Mouse (Mus musculus) hindbrain, embryonic 11.5 days (tissue): ENCODE data around the gene Gm13090. TPM values are rescaled to one million over a fixed set of nuclear protein-coding genes. Genes with fewer than 3 reads are reported as not detected.

Experiments used
- ATAC-seq: fragments of 200-750 bp; cut with Nextera tagmentation; 2 replicates; pipeline ENCODE4 v1.8.0; 2017; ENCODE audit warnings: mild to moderate bottlenecking, moderate TSS enrichment, moderate library complexity; ENCODE audit not compliant: low FRiP score
- DNase-seq: peaks from one replicate; pipeline ENCODE4 v3.0.0-alpha.2; 2015; ENCODE audit warnings: low spot score
- H3K27ac ChIP-seq: fragments of 300-500 bp; sonication (generic); 2 replicates; pipeline ENCODE4 v1.5.1; 2014; ENCODE audit warnings: mild to moderate bottlenecking, low read depth, low read length
- H3K27me3 ChIP-seq: fragments of 300-500 bp; sonication (generic); 2 replicates; pipeline ENCODE4 v1.6.1; 2014; ENCODE audit warnings: mild to moderate bottlenecking, low read length, moderate library complexity, mixed read lengths; ENCODE audit not compliant: control insufficient read depth, insufficient read depth
- H3K36me3 ChIP-seq: fragments of 300-500 bp; sonication (generic); 2 replicates; pipeline ENCODE4 v1.6.1; 2014; ENCODE audit warnings: mild to moderate bottlenecking, low read length, moderate library complexity, mixed read lengths; ENCODE audit not compliant: control insufficient read depth, insufficient read depth
- H3K4me1 ChIP-seq: fragments of 300-500 bp; sonication (generic); replicated peaks from 2 replicates; pipeline ENCODE4 v1.6.1; 2014; ENCODE audit warnings: low read length, mixed read lengths; ENCODE audit not compliant: control insufficient read depth, insufficient read depth
- H3K4me2 ChIP-seq: fragments of 300-500 bp; sonication (generic); replicated peaks from 2 replicates; pipeline ENCODE4 v1.6.1; 2014; ENCODE audit warnings: mild to moderate bottlenecking, low read depth, low read length
- H3K4me3 ChIP-seq: fragments of 300-500 bp; sonication (generic); 2 replicates; pipeline ENCODE4 v1.5.1; 2014; ENCODE audit warnings: low read depth, low read length
- H3K9ac ChIP-seq: fragments of 300-500 bp; sonication (generic); 2 replicates; pipeline ENCODE4 v1.6.1; 2014; ENCODE audit warnings: low read depth, low read length
- H3K9me3 ChIP-seq: fragments of 300-500 bp; sonication (generic); 2 replicates; pipeline ENCODE4 v1.6.1; 2016; ENCODE audit warnings: low read length; ENCODE audit not compliant: control insufficient read depth
- WGBS: fragments of 180-500 bp; shearing (Covaris S2); extraction: QIAGEN DNeasy Blood & Tissue Kit; methylation state at CpG from one replicate; pipeline ENCODE4 v1.1.7; 2014; 5-methylcytosine and 5-hydroxymethylcytosine counted together
- polyA plus RNA-seq: library from polyadenylated mRNA; unstranded; fragments of >200 nt; fragmentation: Nextera tagmentation; extraction: Ambion mirVana; gene quantifications from 2 replicates; pipeline ENCODE4 v1.2.1, GENCODE M21; 2014

Gm13090 gene
- polyA plus RNA-seq, 1 experiment from 2014 or later: 0.56 TPM

DNA sequence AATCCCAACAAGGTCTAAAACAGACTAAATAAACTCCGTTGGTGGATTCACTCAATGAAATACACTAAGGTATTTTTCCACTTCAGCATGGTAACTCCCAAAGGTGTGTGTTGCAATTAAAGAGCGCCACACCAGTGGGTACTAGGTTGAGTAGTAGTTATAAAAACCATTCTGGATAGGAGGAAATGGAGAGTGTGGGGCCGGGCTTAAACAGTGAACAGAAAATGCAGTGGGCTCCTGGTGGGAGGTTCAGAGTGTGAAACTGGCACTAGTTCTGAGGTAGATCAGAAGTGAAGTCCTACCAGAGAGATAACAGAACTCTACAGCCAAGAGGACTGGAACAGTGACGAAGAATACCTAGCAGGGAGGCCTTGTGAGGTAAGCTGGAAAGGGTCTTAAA, 30.7 kb upstream of the Gm13090 start:
- Histone ChIP-seq H3K4me1 (peaks cover 6% of the 10 kb centered on the region; the same call in 1 of the 2 replicates), H3K27ac (peak overlapping the region; percentile 61; the same call in 1 of the 2 replicates), H3K9ac (peak overlapping the region; percentile 40; the same call in 1 of the 2 replicates), H3K4me3 (peak overlapping the region; percentile 90; the same call in 1 of the 2 replicates), H3K4me2 (no peak overlapping the region), H3K36me3 (no peaks in the 10 kb centered on the region), H3K27me3 (no peaks in the 10 kb centered on the region), H3K9me3 (no peaks in the 10 kb centered on the region)
- ATAC-seq: no peak
- 81% methylated on average over 4 of the region's 4 CpGs for WGBS
- DNase-seq: no peak

DNA sequence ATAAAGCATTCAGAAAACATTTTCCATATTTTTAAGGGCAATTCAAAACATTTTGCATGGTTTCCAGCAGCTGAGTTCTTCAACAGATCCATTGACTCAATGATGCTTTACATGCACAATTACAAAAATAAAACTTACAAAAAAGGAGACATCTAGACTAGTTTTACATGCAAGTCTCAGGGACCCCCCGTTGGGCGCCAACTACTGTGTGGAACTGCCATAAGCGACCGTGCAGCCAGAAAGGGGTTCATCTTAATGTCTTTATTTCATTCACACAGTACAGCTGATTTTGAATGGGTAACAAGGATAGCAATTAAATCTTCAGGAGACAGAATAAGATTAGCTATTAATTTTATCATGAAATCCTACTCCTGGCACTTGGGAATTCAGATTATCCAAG, 29.8 kb upstream of the Gm13090 start:
- ATAC-seq: no peak
- DNase-seq: no peak
- 95% methylated on average over 4 of the region's 4 CpGs for WGBS

GRCm38 (mm10) chr4:151068751-151069150, 20.6 kb upstream of the Gm13090 start:
- Histone ChIP-seq H3K4me1 (no peaks in the 10 kb centered on the region), H3K9me3 (no peaks in the 10 kb centered on the region), H3K36me3 (0 out of 2 replicates have a peak, but pooled peaks cover 2% of the 10 kb centered on the region), H3K9ac (no peak overlapping the region), H3K4me2 (no peak overlapping the region), H3K27ac (no peak overlapping the region), H3K4me3 (no peak overlapping the region), H3K27me3 (no peaks in the 10 kb centered on the region)
- DNase-seq (no peak), ATAC-seq (no peak)
- WGBS: 80% methylated on average over 4 of the region's 4 CpGs

More for the DNA sequence above, 29.8 kb upstream of the Gm13090 start:
- H3K27me3 ChIP-seq: no peaks in the 10 kb centered on the region
- no peak overlapping the region for H3K4me2 ChIP-seq
- H3K36me3 ChIP-seq: no peaks in the 10 kb centered on the region
- H3K4me1 ChIP-seq: peaks cover 6% of the 10 kb centered on the region; the same call in 1 of the 2 replicates
- H3K4me3 ChIP-seq: no peak overlapping the region
- no peaks in the 10 kb centered on the region for H3K9me3 ChIP-seq
- H3K27ac ChIP-seq: no peak overlapping the region
- H3K9ac ChIP-seq: no peak overlapping the region

GRCm38 (mm10) chr4:151070962-151071361, 18.4 kb upstream of the Gm13090 start:
- no peaks in the 10 kb centered on the region for H3K27me3 ChIP-seq
- peaks cover 2% of the 10 kb centered on the region; the same call in 1 of the 2 replicates for H3K36me3 ChIP-seq
- H3K4me3 ChIP-seq: no peak overlapping the region
- H3K4me1 ChIP-seq: no peaks in the 10 kb centered on the region
- 87% methylated on average over 7 of the region's 7 CpGs for WGBS
- no peak overlapping the region for H3K4me2 ChIP-seq
- no peak overlapping the region for H3K27ac ChIP-seq
- no peaks in the 10 kb centered on the region for H3K9me3 ChIP-seq
- DNase-seq (no peak), ATAC-seq (no peak)
- H3K9ac ChIP-seq: no peak overlapping the region

GRCm38 (mm10) chr4:151073108-151073744, 16.1 kb upstream of the Gm13090 start:
- 0 out of 2 replicates have a peak, but pooled peaks have one; percentile 35 for ATAC-seq
- Histone ChIP-seq H3K27me3 (no peaks in the 10 kb centered on the region), H3K9me3 (no peaks in the 10 kb centered on the region), H3K4me1 (no peaks in the 10 kb centered on the region), H3K27ac (no peak overlapping the region), H3K4me2 (no peak overlapping the region), H3K36me3 (peaks cover 15% of the 10 kb centered on the region), H3K9ac (no peak overlapping the region), H3K4me3 (no peak overlapping the region)
- WGBS: 67% methylated on average over 13 of the region's 13 CpGs
- DNase-seq: peak; percentile 85

- H3K36me3 ChIP-seq: peaks cover 21% of the 10 kb centered on the region
- no peaks in the 10 kb centered on the region for H3K4me1 ChIP-seq
- DNase-seq (no peak), ATAC-seq (no peak)
- H3K4me3 ChIP-seq: no peak overlapping the region
- H3K27me3 ChIP-seq: no peaks in the 10 kb centered on the region
- H3K4me2 ChIP-seq: no peak overlapping the region
- no peak overlapping the region for H3K27ac ChIP-seq
- H3K9ac ChIP-seq: no peak overlapping the region
- WGBS: 93% methylated on average over 15 of the region's 15 CpGs
- H3K9me3 ChIP-seq: no peaks in the 10 kb centered on the region
Observed at GRCm38 (mm10) chr4:151074817-151075216, 14.6 kb upstream of the Gm13090 start.

GRCm38 (mm10) chr4:151081355-151081754, 8.0 kb upstream of the Gm13090 start:
- WGBS: 86% methylated on average over 2 of the region's 2 CpGs
- Histone ChIP-seq H3K9ac (no peak overlapping the region), H3K27me3 (no peaks in the 10 kb centered on the region), H3K4me3 (no peak overlapping the region), H3K4me2 (no peak overlapping the region), H3K4me1 (no peaks in the 10 kb centered on the region), H3K9me3 (no peaks in the 10 kb centered on the region), H3K27ac (no peak overlapping the region), H3K36me3 (peaks cover 26% of the 10 kb centered on the region)
- no peak for DNase-seq
- ATAC-seq: no peak

DNA sequence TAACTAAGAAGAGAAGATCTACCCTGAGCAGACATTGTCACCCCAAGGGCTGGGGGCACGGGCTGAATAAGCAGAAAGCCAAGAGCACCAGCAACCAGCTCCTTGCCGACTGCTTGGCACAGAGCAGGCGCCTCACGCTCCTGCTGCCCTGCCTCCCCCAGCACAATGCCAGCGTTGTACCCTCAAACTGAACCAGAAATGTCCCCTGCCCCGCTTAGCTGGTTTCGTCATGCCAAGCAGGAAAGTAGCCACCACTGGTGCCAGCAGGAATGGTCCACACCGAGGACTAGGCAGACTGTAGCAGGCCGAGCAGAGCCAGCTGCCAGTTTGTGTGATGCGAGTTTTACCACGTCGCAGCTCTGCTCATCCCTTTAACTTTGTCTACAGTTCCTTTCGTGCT, 7.4 kb upstream of the Gm13090 start:
- H3K9ac ChIP-seq: no peak overlapping the region
- no peak overlapping the region for H3K27ac ChIP-seq
- H3K9me3 ChIP-seq: no peaks in the 10 kb centered on the region
- ATAC-seq: no peak
- H3K4me2 ChIP-seq: no peak overlapping the region
- no peak for DNase-seq
- no peaks in the 10 kb centered on the region for H3K4me1 ChIP-seq
- H3K36me3 ChIP-seq: peaks cover 23% of the 10 kb centered on the region
- 91% methylated on average over 13 of the region's 13 CpGs for WGBS
- H3K4me3 ChIP-seq: no peak overlapping the region
- no peaks in the 10 kb centered on the region for H3K27me3 ChIP-seq

- Histone ChIP-seq H3K27me3 (no peaks in the 10 kb centered on the region), H3K27ac (no peak overlapping the region), H3K9ac (no peak overlapping the region), H3K4me2 (no peak overlapping the region), H3K36me3 (peaks cover 20% of the 10 kb centered on the region), H3K4me1 (no peaks in the 10 kb centered on the region), H3K4me3 (no peak overlapping the region), H3K9me3 (no peaks in the 10 kb centered on the region)
- 90% methylated on average over 5 of the region's 5 CpGs for WGBS
- DNase-seq: no peak
- ATAC-seq: no peak
Observed at GRCm38 (mm10) chr4:151083027-151083426, 6.3 kb upstream of the Gm13090 start.
